Mouse (Mus musculus) liver, embryonic 14 days (tissue): ENCODE data around the gene Kctd3. TPM values are rescaled to one million over a fixed set of nuclear protein-coding genes. Genes with fewer than 3 reads are reported as not detected.

Experiments
- polyA plus RNA-seq: library from polyadenylated mRNA; depleted of rRNA; stranded (reverse); fragments of >200 nt; gene quantifications from 2 replicates; pipeline ENCODE4 v1.2.3, GENCODE M21; 2012; rRNA removed

The Kctd3 gene
- polyA plus RNA-seq = 14.5 and 14.9 TPM in 2 replicates

DNA sequence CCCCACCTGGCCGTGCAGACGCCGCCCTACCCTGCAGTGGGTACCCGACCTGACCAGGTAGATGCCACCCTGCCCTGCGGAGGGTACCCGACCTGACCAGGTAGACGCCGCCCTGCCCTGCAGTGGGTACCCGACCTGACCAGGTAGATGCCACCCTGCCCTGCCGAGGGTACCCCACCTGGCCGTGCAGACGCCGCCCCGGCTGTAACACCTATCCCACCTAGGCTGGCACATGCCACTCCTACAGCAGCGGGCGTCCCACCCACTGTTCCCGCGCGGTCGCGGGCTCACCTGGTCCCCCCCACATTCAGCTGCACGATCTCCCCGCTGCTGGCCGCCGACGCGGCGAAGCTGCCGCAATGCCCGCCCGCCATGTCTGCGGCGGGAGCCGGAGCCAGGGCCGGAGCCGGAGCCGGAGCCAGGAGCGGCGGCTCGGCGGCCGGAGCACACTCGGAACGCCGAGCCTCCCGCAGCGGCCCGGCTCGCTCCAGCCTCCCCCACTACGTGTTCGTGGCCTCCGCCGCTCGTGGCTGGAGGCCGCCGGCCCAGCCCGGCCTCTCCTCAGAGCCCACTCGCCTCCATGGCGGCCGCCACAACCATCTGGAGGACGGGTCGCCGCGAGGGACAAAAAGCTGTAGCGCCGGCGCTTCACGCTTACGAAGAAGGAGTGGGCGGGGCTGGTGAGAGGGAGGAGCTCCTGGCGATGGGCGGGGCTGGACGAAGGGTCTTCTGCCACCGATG, at the start of gene Kctd3:
Kctd3 (minus strand) TSS at position 603 of the 741 bp plus-strand sequence.

